Mouse (Mus musculus) B cell, adult 67 days (primary cell): Measurements from ENCODE around the gene Rhox3g. TPM values are rescaled to one million over a fixed set of nuclear protein-coding genes. Genes with fewer than 3 reads are reported as not detected.

ENCODE experiments used
- total RNA-seq, 2 experiments: library from RNA; stranded (reverse); gene quantifications; 4 replicates each; pipeline ENCODE4 v1.2.4; 2023

The Rhox3g gene
- total RNA-seq, result not detected

DNA sequence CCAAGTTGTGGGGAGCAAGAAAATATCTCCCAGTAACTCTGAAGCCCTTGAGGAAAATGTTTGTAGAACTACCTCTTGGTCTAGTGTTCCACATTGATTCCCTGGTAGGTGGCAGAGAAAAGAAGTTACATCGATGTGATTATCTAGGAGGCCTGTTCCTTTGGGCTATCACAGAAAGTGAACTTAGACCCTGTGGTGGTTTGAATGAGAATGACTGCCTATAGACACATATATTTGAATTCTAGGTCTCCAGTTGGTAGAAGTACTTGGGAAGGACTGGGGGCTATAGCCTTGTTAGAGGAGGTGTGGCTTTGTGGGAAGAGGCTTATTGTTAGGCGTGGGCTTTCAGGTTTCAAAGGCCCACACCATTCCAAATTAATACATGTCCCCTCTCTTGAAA, at the start of gene Rhox3g:
Rhox3g (minus strand) TSS at position 101 of the 400 bp plus-strand sequence.

DNA sequence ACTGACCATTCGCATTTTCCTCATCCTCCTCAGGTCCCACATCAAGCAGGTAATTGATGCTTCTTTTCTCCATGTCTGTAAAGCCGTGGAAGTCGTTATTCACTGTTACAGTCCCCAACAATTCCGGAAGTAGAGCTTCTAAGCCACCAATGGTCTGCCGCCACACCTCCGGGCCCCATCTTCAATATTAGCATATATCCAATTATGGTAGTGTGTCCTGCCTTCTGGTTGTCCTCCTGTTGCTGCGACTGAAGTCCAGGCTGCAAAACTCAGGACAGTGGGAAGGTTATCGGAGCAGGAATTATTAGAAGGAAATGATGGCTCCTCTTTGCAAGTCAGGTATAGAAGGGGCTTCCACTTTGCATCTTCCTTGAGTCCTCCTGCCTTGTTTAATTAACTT, 44.8 kb upstream of the Rhox3g start, which contains the start of gene Rhox2h:
Rhox2h (minus strand) TSS at position 101 of the 400 bp plus-strand sequence.

DNA sequence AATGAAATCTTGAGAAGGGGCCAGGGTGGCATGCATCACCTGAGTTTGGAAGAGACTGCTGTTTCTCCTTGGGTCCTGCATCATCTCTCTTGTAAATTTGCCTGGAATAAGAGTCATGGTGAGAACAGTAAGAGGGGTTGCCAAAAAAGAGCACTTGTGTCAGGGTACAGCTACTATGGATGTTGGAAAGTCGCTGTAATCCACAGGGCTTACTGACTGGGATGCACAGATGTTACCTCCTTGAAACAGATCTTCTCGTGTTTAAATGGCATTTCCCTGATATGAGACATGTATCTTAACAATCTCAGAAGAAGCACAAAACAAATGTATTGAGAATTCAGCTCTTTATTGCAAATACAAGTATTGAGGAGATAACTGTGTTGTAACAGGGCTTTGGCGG, 40.3 kb upstream of the Rhox3g start, which contains the start of gene Rhox3h:
Rhox3h (minus strand) TSS at position 101 of the 400 bp plus-strand sequence.

DNA sequence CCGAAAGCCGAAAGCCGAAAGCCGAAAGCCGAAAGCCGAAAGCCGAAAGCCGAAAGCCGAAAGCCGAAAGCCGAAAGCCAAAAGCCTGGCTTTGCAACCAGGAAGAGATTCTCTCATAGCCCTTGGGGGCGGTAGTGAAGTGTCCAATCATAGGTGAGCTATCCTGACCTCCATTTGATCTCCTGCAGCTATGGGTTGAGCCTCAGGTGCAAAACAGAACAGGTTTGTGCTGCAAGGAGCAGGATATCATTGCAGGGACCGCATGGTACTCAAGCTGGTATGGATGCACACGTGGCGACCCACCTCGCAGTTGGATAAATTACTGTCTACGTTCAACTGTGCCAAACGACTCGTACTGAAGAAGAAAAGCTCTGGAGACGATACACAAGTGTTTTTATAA, 22.8 kb upstream of the Rhox3g start, which contains the start of gene Rhox4g:
Rhox4g (minus strand) TSS at position 101 of the 400 bp plus-strand sequence.

DNA sequence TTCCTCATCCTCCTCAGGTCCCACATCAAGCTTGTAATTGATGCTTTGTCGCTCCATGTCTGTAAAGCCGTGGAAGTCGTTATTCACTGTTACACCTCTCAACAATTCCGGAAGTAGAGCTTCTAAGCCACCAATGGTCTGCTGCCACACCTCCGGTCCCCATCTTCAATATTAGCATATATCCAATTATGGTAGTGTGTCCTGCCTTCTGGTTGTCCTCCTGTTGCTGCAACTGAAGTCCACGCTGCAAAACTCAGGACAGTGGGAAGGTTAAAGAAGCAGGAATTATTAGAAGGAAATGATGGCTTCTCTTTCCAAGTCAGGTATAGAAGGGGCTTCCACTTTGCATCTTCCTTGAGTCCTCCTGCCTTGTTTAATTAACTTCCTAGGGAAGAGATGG, 15.0 kb upstream of the Rhox3g start, which contains the start of gene Rhox2g:
Rhox2g (minus strand) TSS at position 101 of the 400 bp plus-strand sequence.

DNA sequence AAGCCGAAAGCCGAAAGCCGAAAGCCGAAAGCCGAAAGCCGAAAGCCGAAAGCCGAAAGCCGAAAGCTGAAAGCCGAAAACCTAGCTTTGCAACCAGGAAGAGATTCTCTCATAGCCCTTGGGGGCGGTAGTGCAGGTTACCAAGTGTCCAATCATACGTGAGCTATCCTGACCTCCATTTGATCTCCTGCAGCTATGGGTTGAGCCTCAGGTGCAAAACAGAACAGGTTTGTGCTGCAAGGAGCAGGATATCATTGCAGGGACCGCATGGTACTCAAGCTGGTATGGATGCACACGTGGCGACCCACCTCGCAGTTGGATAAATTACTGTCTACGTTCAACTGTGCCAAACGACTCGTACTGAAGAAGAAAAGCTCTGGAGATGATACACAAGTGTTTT, 20.8 kb downstream of the Rhox3g start, which contains the start of gene Rhox4f:
Rhox4f (minus strand) TSS at position 101 of the 400 bp plus-strand sequence.

DNA sequence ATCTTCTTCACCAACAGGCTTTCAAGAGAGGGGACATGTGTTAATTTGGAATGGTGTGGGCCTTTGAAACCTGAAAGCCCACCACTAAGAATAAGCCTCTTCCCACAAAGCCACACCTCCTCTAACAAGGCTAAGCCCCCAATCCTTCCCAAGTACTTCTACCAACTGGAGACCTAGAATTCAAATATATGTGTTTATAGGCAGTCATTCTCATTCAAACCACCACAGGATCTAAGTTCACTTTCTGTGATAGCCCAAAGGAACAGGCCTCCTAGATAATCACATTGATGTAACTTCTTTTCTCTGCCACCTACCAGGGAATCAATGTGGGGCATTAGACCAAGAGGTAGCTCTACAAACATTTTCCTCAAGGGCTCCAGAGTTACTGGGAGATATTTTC, 47.7 kb downstream of the Rhox3g start, which contains the start of gene Rhox3f:
Rhox3f (plus strand) TSS at position 301 of the 400 bp plus-strand sequence.

Other genes starting within 250 kb of the Rhox3g start
- not detected for gene Rhox3a2, start 248.6 kb downstream of the Rhox3g start, total RNA-seq
- not detected for gene Rhox4a2, start 237.8 kb downstream of the Rhox3g start, total RNA-seq
- gene Rhox2b, start 216.5 kb downstream of the Rhox3g start, total RNA-seq, result not detected
- gene Rhox4b, start 196.1 kb downstream of the Rhox3g start, total RNA-seq, result not detected
- not detected for gene Rhox2c, start 174.9 kb downstream of the Rhox3g start, total RNA-seq
- not detected for gene Rhox3c, start 170.0 kb downstream of the Rhox3g start, total RNA-seq
- not detected for gene Rhox4c, start 148.3 kb downstream of the Rhox3g start, total RNA-seq
- not detected for gene Rhox2d, start 135.2 kb downstream of the Rhox3g start, total RNA-seq
- not detected for gene Rhox4d, start 114.3 kb downstream of the Rhox3g start, total RNA-seq
- not detected for gene Rhox2e, start 98.2 kb downstream of the Rhox3g start, total RNA-seq
- not detected for gene Rhox3e, start 86.6 kb downstream of the Rhox3g start, total RNA-seq
- not detected for gene Rhox4e, start 71.2 kb downstream of the Rhox3g start, total RNA-seq
- not detected for gene Rhox2f, start 57.2 kb downstream of the Rhox3g start, total RNA-seq
- gene Rhox3f, start 47.6 kb downstream of the Rhox3g start, total RNA-seq, result not detected
- not detected for gene Rhox4f, start 20.9 kb downstream of the Rhox3g start, total RNA-seq
- not detected for gene Rhox2g, start 14.9 kb upstream of the Rhox3g start, total RNA-seq
- gene Rhox4g, start 22.7 kb upstream of the Rhox3g start, total RNA-seq, result not detected
- not detected for gene Rhox3h, start 40.2 kb upstream of the Rhox3g start, total RNA-seq
- gene Rhox2h, start 44.7 kb upstream of the Rhox3g start, total RNA-seq, result not detected
- gene Rhox5, start 176.2 kb upstream of the Rhox3g start, total RNA-seq, result not detected
- not detected for gene Rhox6, start 198.3 kb upstream of the Rhox3g start, total RNA-seq
- not detected for gene Rhox7a, start 203.1 kb upstream of the Rhox3g start, total RNA-seq